Mouse (Mus musculus): ENCODE results near the gene Ttk. TPM values are rescaled to one million over a fixed set of nuclear protein-coding genes. Genes with fewer than 3 reads are reported as not detected.

The Ttk gene
- total RNA-seq, 2 experiments from 2014 or later = 0.49 to 0.72 TPM

DNA sequence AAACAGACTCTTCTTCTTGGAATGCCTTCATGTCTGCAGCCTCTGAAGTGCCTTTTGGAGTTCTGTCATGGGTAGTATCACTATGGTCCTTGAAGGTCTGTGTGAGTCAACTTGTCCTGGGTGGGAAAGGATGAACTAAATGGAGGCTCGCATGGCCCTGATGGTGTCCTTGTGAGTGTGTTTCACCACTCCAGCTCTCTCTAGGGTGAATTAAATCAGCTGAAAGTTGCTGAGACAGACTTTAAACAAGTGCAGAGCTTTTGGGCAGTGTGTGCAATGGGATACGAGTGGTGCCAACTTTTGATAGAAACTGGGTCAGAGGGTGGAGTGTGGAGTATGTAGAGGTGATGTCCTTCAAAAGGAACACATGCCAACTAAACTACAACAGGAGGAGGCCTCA lies 13.5 kb upstream of the Ttk start:
- intact Hi-C loops (cut with DNase I) = no loop called here
- no peak overlapping the region for H3K27ac ChIP-seq
- TF ChIP-seq CTCF (IDR thresholded peaks at IDR 0.05) = no peak
- DNase-seq (ENCODE audit: extremely low spot score in 1 of 2, low spot score in 2 of 2) = no peak
- no peak overlapping the region for H3K4me3 ChIP-seq

DNA sequence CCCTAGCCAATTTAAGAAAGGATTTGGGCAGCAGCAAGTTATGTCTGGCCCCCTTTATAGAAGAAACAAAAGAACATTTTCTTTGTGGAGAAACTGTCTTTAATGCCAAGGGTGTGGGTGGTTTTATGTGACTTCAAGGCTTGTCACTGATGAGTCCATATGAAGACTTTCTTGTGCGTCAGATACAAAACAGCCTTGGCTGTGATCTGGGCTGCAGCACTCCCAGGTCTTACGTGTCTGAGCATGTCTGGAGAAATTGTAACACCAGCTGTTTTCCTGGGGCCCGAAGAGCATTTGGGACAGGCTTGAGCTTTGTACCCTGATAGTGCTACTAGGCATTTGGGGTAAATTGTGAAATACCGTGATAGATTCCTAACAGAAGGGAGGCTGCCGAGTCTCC lies 11.6 kb upstream of the Ttk start:
- no peak for TF ChIP-seq CTCF (IDR thresholded peaks at IDR 0.05)
- intact Hi-C loops (cut with DNase I) = no loop called here
- Histone ChIP-seq H3K27ac (no peak overlapping the region), H3K4me3 (no peak overlapping the region)
- DNase-seq (ENCODE audit: extremely low spot score in 1 of 2, low spot score in 2 of 2) = no peak

DNA sequence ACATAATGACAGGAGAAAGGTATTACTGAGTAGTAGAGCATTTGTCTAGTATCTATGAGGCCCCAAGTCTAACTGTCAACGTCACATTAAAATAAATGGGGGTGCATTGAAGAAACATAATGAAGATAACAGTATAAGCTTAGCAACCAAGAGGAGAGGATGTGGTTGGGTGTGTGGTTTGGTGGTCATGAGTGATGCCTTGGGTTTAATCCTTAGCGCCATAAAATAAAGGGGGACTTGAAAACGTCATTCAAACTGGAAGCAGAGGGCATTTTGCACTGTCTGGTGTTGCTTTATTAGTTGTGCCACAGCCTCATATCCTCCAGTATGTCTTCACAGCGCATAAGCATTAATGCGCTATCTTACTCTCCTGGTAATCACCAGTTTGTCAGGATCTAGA lies 4.6 kb upstream of the Ttk start:
- H3K27ac ChIP-seq = no peak overlapping the region
- intact Hi-C loops (cut with DNase I) = no loop called here
- H3K4me3 ChIP-seq = no peak overlapping the region
- TF ChIP-seq CTCF (IDR thresholded peaks at IDR 0.05) = no peak
- DNase-seq (ENCODE audit: extremely low spot score in 1 of 2, low spot score in 2 of 2) = no peak

DNA sequence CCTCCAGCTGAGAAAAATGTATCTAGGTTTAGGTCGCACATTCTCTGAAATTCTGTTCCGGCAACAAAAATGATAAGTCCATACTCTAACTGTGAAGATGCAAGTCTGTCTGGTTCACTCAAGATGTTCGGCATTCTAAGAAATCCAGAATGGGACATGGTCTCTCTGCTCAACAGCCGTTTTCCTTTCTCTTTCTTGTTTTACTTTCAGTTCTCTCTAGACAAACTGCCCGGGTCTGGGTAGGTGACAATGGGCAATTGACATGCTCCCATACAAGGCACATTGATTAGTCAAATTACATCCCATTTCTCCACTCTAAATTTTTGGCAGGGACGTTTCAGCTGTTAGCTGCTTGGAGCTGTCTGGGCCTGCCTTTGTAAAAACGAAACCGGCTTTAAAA lies 3.3 kb upstream of the Ttk start:
- intact Hi-C loops (cut with DNase I) = no loop called here
- DNase-seq (ENCODE audit: extremely low spot score in 1 of 2, low spot score in 2 of 2) = no peak
- TF ChIP-seq CTCF (IDR thresholded peaks at IDR 0.05) = no peak
- Histone ChIP-seq H3K27ac (no peak overlapping the region), H3K4me3 (no peak overlapping the region)

DNA sequence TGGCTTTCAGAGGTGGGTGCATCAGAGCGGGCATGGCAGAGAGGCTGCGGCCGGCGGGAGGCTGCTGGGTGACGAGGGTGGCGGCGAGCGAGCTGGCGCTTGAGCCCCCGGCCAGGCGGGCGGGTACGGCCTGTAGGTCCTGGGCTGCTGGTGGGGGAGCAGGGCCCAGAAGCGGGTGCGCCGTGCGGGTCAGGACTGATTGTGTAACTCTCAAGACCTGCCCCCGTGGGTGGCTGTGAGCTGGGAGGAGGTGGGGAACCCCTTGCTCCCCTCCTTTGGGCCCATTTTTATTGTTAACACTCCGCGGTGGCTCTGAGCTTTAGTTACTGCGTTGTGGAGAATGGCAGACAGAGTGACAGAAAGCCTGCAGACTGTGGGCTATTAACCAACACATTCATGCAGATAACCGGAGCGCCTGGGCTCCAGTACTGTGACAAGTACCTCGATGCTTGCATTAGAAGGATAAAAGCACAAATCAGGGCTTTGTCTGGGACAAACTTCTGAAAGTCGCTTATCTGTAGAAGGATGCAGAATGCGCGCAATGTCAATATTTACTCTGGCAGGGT lies 342 bp downstream of the Ttk start:
- no peak for DNase-seq (ENCODE audit: extremely low spot score in 1 of 2, low spot score in 2 of 2)
- peak overlapping the region; percentile 74 for H3K4me3 ChIP-seq
- H3K27ac ChIP-seq = no peak overlapping the region
- no peak for TF ChIP-seq CTCF (IDR thresholded peaks at IDR 0.05)
- intact Hi-C loops (cut with DNase I) = loop anchor here (1.0 kb wide), 1 partner anchor 29 kb away; the partner anchor contains the start of gene Elovl4

DNA sequence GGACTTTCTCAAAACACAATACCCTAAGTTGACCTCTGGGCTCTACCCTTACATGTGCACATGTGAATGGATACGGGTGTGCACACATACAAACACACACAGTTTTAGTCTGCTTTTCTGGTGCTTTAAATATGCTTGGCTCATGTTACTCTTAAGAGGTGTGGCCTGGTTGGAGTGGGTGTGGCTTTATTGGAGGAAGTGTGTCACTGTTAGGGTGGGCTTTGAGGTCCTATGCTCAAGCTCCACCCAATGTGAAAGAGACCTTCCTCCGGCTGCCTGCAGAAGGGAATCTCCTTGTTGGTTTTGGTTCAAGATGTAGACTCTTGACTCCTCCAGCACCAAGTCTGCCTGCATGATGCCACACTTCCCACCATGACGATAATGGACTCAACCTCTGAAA lies 18.0 kb downstream of the Ttk start:
- no peak for DNase-seq (ENCODE audit: extremely low spot score in 1 of 2, low spot score in 2 of 2)
- TF ChIP-seq CTCF (IDR thresholded peaks at IDR 0.05) = no peak
- intact Hi-C loops (cut with DNase I) = no loop called here
- H3K4me3 ChIP-seq = no peak overlapping the region
- H3K27ac ChIP-seq = no peak overlapping the region

DNA sequence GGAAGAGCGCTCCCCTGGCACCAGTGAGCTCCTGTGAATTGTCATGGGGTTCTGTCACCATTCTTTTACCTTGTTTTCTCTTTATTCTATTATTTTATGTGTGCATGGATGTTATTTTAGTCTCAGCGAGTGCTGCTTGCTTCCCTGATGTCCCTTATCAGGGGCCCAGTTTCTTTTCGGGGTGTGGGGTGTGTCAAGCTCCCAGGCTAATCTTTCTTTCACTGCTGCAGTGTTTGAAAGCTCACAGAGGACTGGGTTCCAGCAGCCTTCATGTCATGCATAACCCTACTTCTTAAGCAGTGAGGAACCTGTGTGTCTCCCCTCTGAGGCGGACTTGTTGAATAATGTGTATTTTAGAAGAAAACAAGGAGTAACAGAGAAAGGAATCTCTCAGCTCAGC lies 30.7 kb downstream of the Ttk start:
- no peak for TF ChIP-seq CTCF (IDR thresholded peaks at IDR 0.05)
- H3K27ac ChIP-seq = no peak overlapping the region
- intact Hi-C loops (cut with DNase I) = no loop called here
- DNase-seq (ENCODE audit: extremely low spot score in 1 of 2, low spot score in 2 of 2) = no peak
- H3K4me3 ChIP-seq = no peak overlapping the region

DNA sequence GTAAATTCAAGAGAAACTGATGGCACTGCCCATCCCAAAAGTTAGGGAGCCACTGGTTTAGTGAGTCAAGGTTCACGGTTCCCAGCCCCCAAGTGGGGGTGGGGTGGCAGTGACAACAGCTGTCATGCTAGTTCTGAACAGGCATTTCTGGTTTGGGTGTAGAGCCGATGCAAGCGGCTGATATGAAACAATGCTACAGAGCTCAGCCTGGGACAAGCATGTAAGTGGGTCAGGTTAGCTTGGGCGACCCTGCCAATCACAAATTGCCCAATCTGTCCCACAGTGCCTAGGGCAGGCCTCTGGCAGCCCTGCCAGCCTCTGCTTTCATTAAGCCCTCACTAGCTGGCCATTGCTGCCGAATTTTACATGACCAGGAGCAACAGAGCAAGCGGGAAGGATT lies 47.7 kb downstream of the Ttk start:
- intact Hi-C loops (cut with DNase I) = no loop called here
- no peak overlapping the region for H3K27ac ChIP-seq
- H3K4me3 ChIP-seq = no peak overlapping the region
- no peak for DNase-seq (ENCODE audit: extremely low spot score in 1 of 2, low spot score in 2 of 2)
- TF ChIP-seq CTCF (IDR thresholded peaks at IDR 0.05) = no peak

DNA sequence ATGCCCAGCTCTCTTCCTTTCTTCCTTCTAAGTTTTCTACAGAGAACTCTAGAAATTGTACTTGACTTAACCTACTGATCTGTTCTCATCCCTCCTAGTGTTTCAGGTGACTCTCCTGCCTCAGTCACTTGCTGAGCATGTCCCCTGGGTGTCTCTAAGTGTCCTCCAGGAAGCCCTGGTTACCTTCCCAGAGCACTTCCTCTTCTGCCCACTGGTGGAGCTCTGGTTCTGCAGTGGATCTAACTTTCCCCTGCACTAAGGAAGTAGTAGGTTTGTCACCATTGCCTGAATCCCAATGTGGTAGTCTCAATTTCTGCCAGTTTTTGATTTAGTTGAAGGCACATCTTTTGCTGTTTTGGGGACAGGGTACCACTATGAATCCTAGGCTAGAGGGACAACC lies 51.7 kb downstream of the Ttk start:
- Histone ChIP-seq H3K4me3 (no peak overlapping the region), H3K27ac (no peak overlapping the region)
- TF ChIP-seq CTCF (IDR thresholded peaks at IDR 0.05) = no peak; the same call in 1 of the 2 replicates
- intact Hi-C loops (cut with DNase I) = no loop called here
- DNase-seq (ENCODE audit: extremely low spot score in 1 of 2, low spot score in 2 of 2) = no peak

DNA sequence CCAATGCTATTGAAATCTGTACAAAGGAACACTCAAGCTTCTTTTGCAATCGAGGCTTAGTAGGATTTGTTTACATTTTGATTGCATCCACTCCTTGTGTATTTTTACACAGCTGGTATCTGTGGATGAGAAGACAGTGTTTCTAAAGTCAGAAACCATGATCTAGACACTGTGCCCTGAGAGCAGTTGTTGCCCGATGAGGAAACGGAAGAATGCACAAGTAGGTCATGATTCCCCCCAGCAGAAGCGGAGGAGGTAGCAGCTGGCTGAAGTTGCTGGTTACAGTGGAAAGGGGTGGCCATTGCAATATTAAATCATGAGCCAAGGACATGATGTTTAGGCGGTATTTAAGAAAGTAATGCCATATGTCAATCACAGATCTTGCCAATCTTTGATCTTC lies 53.7 kb downstream of the Ttk start:
- DNase-seq (ENCODE audit: extremely low spot score in 1 of 2, low spot score in 2 of 2) = no peak
- no peak for TF ChIP-seq CTCF (IDR thresholded peaks at IDR 0.05)
- intact Hi-C loops (cut with DNase I) = no loop called here
- no peak overlapping the region for H3K4me3 ChIP-seq
- no peak overlapping the region for H3K27ac ChIP-seq

DNA sequence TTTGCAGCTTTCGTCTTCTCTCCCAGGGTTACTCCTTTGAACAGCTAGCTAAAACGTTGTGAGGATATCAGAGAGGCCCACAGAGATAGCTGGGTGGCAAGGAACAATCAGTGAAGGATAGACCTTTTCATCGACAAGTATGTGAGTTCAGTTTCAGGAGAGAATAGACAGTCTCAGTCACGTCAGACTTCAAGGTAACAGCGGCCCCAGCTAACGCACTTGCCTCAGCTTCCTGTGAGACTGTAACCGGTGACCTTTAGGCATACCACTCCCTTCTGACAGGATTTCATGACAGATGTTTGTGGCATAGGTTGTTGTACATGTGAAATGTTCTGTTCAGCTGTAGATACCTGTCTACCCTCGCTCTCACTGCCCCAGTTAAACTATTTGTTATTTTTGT lies 58.6 kb downstream of the Ttk start:
- intact Hi-C loops (cut with DNase I) = no loop called here
- TF ChIP-seq CTCF (IDR thresholded peaks at IDR 0.05) = no peak
- Histone ChIP-seq H3K27ac (no peak overlapping the region), H3K4me3 (no peak overlapping the region)
- no peak for DNase-seq (ENCODE audit: extremely low spot score in 1 of 2, low spot score in 2 of 2)

DNA sequence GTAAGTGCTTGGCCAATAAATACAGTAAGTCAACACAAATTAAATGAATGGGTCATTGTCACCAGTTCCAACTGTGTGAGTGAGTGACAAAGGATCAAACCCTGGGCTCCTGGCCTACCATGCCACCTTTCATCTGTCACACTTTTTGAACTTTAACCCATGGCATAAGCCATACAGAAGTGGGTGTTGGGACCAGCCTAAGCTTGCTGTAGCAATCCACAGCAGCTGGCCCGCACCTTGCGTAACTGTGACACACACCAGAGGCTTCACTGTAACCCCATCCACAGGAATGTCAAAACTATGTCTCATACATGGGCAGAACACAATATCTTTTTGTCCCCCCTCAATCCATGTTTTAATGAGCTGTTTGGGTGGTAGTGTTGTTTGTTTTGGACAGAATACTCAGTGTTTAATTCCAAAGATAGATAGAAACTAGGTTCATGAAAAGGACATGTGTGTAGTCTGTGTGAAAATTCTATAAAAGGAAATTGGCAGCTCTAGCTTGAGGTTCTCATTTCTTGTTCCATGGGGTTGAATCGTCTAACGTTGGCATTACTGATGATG lies 59.4 kb downstream of the Ttk start:
- H3K4me3 ChIP-seq = no peak overlapping the region
- no peak for TF ChIP-seq CTCF (IDR thresholded peaks at IDR 0.05)
- H3K27ac ChIP-seq = no peak overlapping the region
- intact Hi-C loops (cut with DNase I) = no loop called here
- no peak for DNase-seq (ENCODE audit: extremely low spot score in 1 of 2, low spot score in 2 of 2)

DNA sequence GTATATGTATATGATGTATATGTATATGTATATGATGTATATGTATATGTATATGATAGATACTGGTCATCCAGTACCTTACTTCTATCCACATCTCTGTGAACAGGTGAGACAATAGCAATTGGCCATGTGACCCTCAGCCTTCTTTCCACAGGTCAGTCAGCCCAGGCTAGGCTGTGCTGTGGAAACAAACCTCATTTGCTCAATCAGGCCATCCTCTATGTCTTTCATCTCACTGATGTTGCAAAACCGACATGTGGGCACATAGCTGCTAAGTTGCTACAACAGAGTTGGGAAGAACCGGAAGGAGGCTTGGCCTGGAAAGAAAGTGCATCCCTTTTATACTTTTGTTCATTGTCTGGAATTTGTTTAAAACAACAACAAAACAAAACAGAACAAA lies 67.6 kb downstream of the Ttk start:
- no peak overlapping the region for H3K4me3 ChIP-seq
- no peak for DNase-seq (ENCODE audit: extremely low spot score in 1 of 2, low spot score in 2 of 2)
- no peak overlapping the region for H3K27ac ChIP-seq
- TF ChIP-seq CTCF (IDR thresholded peaks at IDR 0.05) = no peak
- intact Hi-C loops (cut with DNase I) = no loop called here

Data from left cerebral cortex, adult 2 months (tissue).